Mouse (Mus musculus) lung, adult 2 months (tissue): ENCODE results near the gene Akirin2.

Experiments
- CTCF ChIP-seq: fragments of 200-500 bp; IDR thresholded peaks from 2 replicates; pipeline ENCODE4 v1.5.1; 2011; ENCODE audit warnings: mild to moderate bottlenecking, low read length, control low read depth; ENCODE audit not compliant: insufficient read depth
- POLR2A ChIP-seq: fragments of 200-500 bp; IDR thresholded peaks from 2 replicates; pipeline ENCODE4 v1.6.1; 2011; ENCODE audit warnings: low read depth, mild to moderate bottlenecking, control low read depth, low read length, borderline replicate concordance; ENCODE audit errors: extremely low read depth

DNA sequence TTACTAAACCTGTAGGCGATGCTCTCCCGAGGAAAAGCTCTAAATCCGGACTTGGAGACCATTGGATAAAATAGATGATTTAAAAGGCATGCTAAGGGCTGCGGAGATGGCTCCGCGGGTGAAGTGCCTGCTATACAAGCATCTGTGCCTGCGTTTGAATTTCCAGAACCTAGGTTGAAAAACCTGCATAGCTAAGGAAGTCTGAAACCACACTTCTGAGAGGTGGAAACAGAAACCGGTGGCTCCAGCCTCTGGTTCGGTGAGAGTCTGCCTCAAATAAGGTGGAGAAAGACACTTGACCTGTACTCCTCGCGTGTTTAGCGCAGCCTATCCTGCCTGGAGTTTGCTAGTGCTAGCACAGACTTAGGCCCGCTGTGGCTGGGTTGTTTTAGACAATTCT is 64.6 kb downstream of the Akirin2 start:
- no peak for TF ChIP-seq POLR2A
- TF ChIP-seq CTCF, result no peak
